Mouse (Mus musculus) lung, embryonic 16.5 days (tissue): ENCODE measurements around the gene Acp7. TPM values are rescaled to one million over a fixed set of nuclear protein-coding genes. Genes with fewer than 3 reads are reported as not detected.
"Not testable (repeated sequence)": the region's sequence is repeated elsewhere in the genome, so short reads cannot be mapped to it uniquely, and the experiment has no call there.

Experiments used
- ATAC-seq: fragments of 200-750 bp; cut with Nextera tagmentation; 2 replicates; pipeline ENCODE4 v1.8.0; 2017; ENCODE audit warnings: low read depth, mild to moderate bottlenecking, moderate library complexity
- H3K27ac ChIP-seq: fragments of 300-500 bp; sonication (generic); 2 replicates; pipeline ENCODE4 v1.5.1; 2014; ENCODE audit warnings: mild to moderate bottlenecking, control low read depth, low read length
- H3K27me3 ChIP-seq: fragments of 300-500 bp; sonication (generic); 2 replicates; pipeline ENCODE4 v1.6.1; 2014; ENCODE audit warnings: low read depth, low read length, mixed read lengths; ENCODE audit not compliant: control insufficient read depth, insufficient read depth
- H3K36me3 ChIP-seq: fragments of 300-500 bp; sonication (generic); 2 replicates; pipeline ENCODE4 v1.6.1; 2014; ENCODE audit warnings: low read length; ENCODE audit not compliant: control insufficient read depth, insufficient read depth
- H3K4me1 ChIP-seq: fragments of 300-500 bp; sonication (generic); replicated peaks from 2 replicates; pipeline ENCODE4 v1.6.1; 2014; ENCODE audit warnings: low read length, mixed read lengths; ENCODE audit not compliant: control insufficient read depth, insufficient read depth
- H3K4me2 ChIP-seq: fragments of 300-500 bp; sonication (generic); 2 replicates; pipeline ENCODE4 v1.6.1; 2014; ENCODE audit warnings: low read depth, low read length, control low read depth
- H3K4me3 ChIP-seq: fragments of 300-500 bp; sonication (generic); 2 replicates; pipeline ENCODE4 v1.5.1; 2014; ENCODE audit warnings: mild to moderate bottlenecking, low read length, control low read depth
- H3K9ac ChIP-seq: fragments of 300-500 bp; sonication (generic); 2 replicates; pipeline ENCODE4 v1.6.1; 2014; ENCODE audit warnings: low read length, control low read depth
- H3K9me3 ChIP-seq: fragments of 300-500 bp; sonication (generic); 2 replicates; pipeline ENCODE4 v1.6.1; 2016; ENCODE audit warnings: low read length; ENCODE audit not compliant: control insufficient read depth
- WGBS: fragments of 180-500 bp; shearing (Covaris S2); extraction: QIAGEN DNeasy Blood & Tissue Kit; methylation state at CpG from one replicate; pipeline ENCODE4 v1.1.7; 2014; 5-methylcytosine and 5-hydroxymethylcytosine counted together
- polyA plus RNA-seq: library from polyadenylated mRNA; unstranded; fragments of >200 nt; fragmentation: Nextera tagmentation; extraction: Ambion mirVana; gene quantifications from 2 replicates; pipeline ENCODE4 v1.2.1, GENCODE M21; 2015

Acp7 gene
- polyA plus RNA-seq, 1 experiment from 2014 or later = not detected

- 43% methylated on average over 9 of the region's 9 CpGs for WGBS
- no peaks in the 10 kb centered on the region for H3K36me3 ChIP-seq
- no peak overlapping the region for H3K9ac ChIP-seq
- no peaks in the 10 kb centered on the region for H3K4me1 ChIP-seq
- no peaks in the 10 kb centered on the region for H3K27me3 ChIP-seq
- H3K4me3 ChIP-seq = no peak overlapping the region
- ATAC-seq = no peak
- no peak overlapping the region for H3K27ac ChIP-seq
- no peaks in the 10 kb centered on the region for H3K9me3 ChIP-seq
- H3K4me2 ChIP-seq = no peak overlapping the region
Measured at GRCm38 (mm10) chr7:28619098-28619715, 11.9 kb downstream of the Acp7 start.

GRCm38 (mm10) chr7:28605951-28606350 lies 25.2 kb downstream of the Acp7 start:
- ATAC-seq = no peak
- H3K27me3 ChIP-seq = no peaks in the 10 kb centered on the region
- 90% methylated on average over 8 of the region's 8 CpGs for WGBS

DNA sequence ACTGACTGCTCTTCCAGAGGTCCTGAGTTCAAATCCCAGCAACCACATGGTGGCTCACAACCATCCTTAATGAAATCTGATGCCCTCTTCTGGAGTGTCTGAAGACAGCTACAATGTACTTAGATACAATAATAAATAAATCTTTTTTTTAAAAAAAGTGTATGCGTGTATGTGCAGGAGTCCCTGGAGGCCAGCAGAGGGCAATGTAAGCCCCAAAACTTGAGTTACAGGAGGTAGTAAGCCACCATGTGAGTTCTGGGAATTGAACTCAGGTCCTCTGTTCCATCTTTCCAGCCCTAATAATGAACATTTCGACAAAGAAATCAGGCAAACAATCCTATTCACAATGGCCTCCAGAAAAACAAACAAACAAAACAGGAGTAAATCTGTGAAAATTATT lies 27.3 kb downstream of the Acp7 start:
- H3K4me3 ChIP-seq, H3K9ac ChIP-seq, H3K27me3 ChIP-seq, H3K4me1 ChIP-seq, ATAC-seq, H3K27ac ChIP-seq, H3K36me3 ChIP-seq, H3K4me2 ChIP-seq, H3K9me3 ChIP-seq: not testable (repeated sequence)
- WGBS = 79% methylated on average over 2 of the region's 2 CpGs

More at GRCm38 (mm10) chr7:28605951-28606350, 25.2 kb downstream of the Acp7 start:
- Histone ChIP-seq H3K36me3 (no peaks in the 10 kb centered on the region), H3K9me3 (no peaks in the 10 kb centered on the region), H3K9ac (no peak overlapping the region), H3K27ac (no peak overlapping the region), H3K4me2 (no peak overlapping the region), H3K4me3 (no peak overlapping the region), H3K4me1 (no peaks in the 10 kb centered on the region)

- no peaks in the 10 kb centered on the region for H3K9me3 ChIP-seq
- ATAC-seq = no peak
- H3K9ac ChIP-seq = no peak overlapping the region
- no peak overlapping the region for H3K4me2 ChIP-seq
- no peak overlapping the region for H3K27ac ChIP-seq
- 0 out of 2 replicates have a peak, but pooled peaks cover 3% of the 10 kb centered on the region for H3K4me1 ChIP-seq
- no peaks in the 10 kb centered on the region for H3K27me3 ChIP-seq
- no peak overlapping the region for H3K4me3 ChIP-seq
- no peaks in the 10 kb centered on the region for H3K36me3 ChIP-seq
- WGBS = 80% methylated on average over 5 of the region's 5 CpGs
Measured at GRCm38 (mm10) chr7:28603136-28603535, 28.0 kb downstream of the Acp7 start.

DNA sequence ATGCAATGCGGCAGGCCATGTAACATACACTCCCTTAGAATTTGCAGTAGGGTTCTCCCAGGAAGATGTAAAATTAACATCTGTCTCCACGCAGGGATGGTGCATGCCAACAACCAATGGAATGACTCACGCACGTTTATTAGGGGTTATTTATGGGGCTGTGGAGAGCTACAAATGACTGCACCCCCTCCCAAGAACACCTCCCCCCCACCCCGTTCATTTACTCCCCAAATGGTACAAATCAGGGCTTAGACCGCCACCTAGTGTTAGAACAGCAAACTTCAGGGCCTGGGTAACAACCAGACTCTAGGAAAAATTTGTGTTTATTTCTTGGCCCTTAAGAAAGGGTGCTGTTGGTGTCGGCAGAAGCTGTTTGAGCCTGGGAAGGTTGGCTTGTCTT lies 29.5 kb downstream of the Acp7 start:
- Histone ChIP-seq H3K4me3 (no peak overlapping the region), H3K27me3 (no peaks in the 10 kb centered on the region), H3K4me1 (peaks cover 7% of the 10 kb centered on the region), H3K4me2 (no peak overlapping the region), H3K9ac (no peak overlapping the region), H3K36me3 (no peaks in the 10 kb centered on the region), H3K9me3 (no peaks in the 10 kb centered on the region), H3K27ac (no peak overlapping the region)
- 19% methylated on average over 7 of the region's 7 CpGs for WGBS
- no peak for ATAC-seq

DNA sequence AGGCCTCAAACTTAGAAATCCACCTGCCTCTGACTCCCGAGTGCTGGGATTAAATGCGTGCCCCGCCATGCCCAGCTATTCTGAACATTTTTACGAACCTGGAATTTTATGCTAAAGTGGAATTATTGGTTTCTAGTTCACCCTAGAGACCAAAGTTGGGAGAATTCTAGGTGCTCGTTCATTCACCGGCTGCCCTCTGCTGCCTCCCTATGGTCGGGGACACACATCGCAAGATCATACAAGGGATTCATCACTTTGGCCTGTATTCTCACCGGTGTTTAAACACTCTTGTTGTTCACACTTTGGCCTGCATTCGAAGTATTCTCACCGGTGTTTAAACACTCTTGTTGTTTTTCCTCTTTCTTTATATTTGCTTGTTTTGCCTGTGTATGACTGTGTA lies 30.1 kb downstream of the Acp7 start:
- no peak overlapping the region for H3K9ac ChIP-seq
- H3K36me3 ChIP-seq = no peaks in the 10 kb centered on the region
- H3K27ac ChIP-seq = no peak overlapping the region
- no peak overlapping the region for H3K4me2 ChIP-seq
- H3K4me3 ChIP-seq = no peak overlapping the region
- no peak for ATAC-seq
- H3K27me3 ChIP-seq = no peaks in the 10 kb centered on the region
- WGBS = 7% methylated on average over 11 of the region's 11 CpGs
- H3K4me1 ChIP-seq = peaks cover 13% of the 10 kb centered on the region
- no peaks in the 10 kb centered on the region for H3K9me3 ChIP-seq

GRCm38 (mm10) chr7:28598951-28599350 lies 32.2 kb downstream of the Acp7 start:
- Histone ChIP-seq H3K9me3 (no peaks in the 10 kb centered on the region), H3K9ac (no peak overlapping the region), H3K27me3 (no peaks in the 10 kb centered on the region), H3K4me3 (no peak overlapping the region), H3K4me2 (no peak overlapping the region), H3K36me3 (peaks cover 2% of the 10 kb centered on the region; the same call in 1 of the 2 replicates), H3K4me1 (peaks cover 30% of the 10 kb centered on the region), H3K27ac (no peak overlapping the region)
- no peak for ATAC-seq
- WGBS = 73% methylated on average over 2 of the region's 2 CpGs

- Histone ChIP-seq H3K36me3 (peaks cover 2% of the 10 kb centered on the region; the same call in 1 of the 2 replicates), H3K4me1 (peaks cover 41% of the 10 kb centered on the region), H3K4me2 (peak within 1 kb of the TSS; percentile 78), H3K9ac (peak within 1 kb of the TSS; percentile 81), H3K27me3 (no peaks in the 10 kb centered on the region), H3K27ac (peak within 1 kb of the TSS; percentile 75), H3K4me3 (peak within 1 kb of the TSS; percentile 58), H3K9me3 (no peaks in the 10 kb centered on the region)
- WGBS = under 1% methylated on average over 65 of the region's 66 CpGs
- ATAC-seq = peak; percentile 96
Measured at GRCm38 (mm10) chr7:28597642-28598446, 33.3 kb downstream of the Acp7 start, which contains the start of the genes Samd4b and Pak4. Samd4b (minus strand) TSS chr7:28598144. Pak4 (minus strand) TSS chr7:28598185.

DNA sequence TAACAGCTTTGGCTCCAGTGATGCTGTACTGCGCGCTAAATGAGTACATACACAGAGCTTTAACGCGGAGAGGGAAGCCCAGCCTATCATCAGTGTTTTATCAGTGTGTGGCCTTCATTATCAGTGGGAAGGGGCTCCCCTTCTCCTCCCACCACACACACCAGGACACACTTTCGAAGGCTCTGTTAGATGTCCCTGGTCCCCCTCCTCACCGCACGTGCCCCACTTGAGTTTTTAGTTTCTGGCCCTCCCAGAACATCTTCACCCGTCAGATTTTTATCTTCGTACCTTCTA lies 33.9 kb downstream of the Acp7 start:
- no peak for ATAC-seq
- Histone ChIP-seq H3K4me1 (peaks cover 47% of the 10 kb centered on the region), H3K36me3 (peaks cover 2% of the 10 kb centered on the region; the same call in 1 of the 2 replicates), H3K27me3 (no peaks in the 10 kb centered on the region), H3K4me2 (peak overlapping the region; percentile 78), H3K27ac (peak overlapping the region; percentile 75), H3K9me3 (no peaks in the 10 kb centered on the region), H3K4me3 (peak overlapping the region; percentile 58), H3K9ac (peak overlapping the region; percentile 81)
- under 1% methylated on average over 9 of the region's 9 CpGs for WGBS
